Mouse (Mus musculus): ENCODE measurements at regions not wholly inside any gene's neighbourhood (a gene's known extent, or its start where the extent isn't known, plus 50 kb on each side); places are given as distances from the start of the nearest gene placed in this dataset.
"Not testable (repeated sequence)": the region's sequence is repeated elsewhere in the genome, so short reads cannot be mapped to it uniquely, and the experiment has no call there.

DNA sequence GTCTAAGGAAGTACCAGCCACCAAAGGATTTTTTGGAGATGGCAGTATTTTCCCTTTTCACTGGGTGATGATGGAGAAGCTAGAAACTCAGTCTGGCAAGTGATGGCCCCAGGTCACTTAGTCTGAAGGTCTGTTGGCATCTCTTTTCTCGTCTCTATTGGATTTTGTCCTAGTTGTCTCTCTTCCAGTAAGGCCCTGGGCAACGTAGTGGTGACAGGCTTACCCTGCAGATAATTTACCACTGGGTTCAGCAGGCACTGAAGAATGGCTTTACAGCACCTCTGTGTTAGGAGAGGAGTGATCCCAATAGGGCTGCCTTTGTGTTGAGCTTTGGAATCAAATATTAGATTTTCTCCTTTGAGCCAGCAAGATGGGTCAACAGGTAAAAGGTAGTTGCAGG lies 87.9 kb upstream of the 1110032F04Rik start:
- Histone ChIP-seq H3K4me2 (no peak overlapping the region), H3K9ac (replicated peaks) (no peak overlapping the region), H3K27ac (replicated peaks) (no peak overlapping the region), H3K4me3 (replicated peaks) (no peak overlapping the region), H3K4me1 (no peaks in the 10 kb centered on the region), H3K36me3 (no peaks in the 10 kb centered on the region), H3K27me3 (replicated peaks) (no peaks in the 10 kb centered on the region), H3K9me3 (replicated peaks) (no peaks in the 10 kb centered on the region)
- no peak for ATAC-seq (ENCODE audit: low FRiP score)
- 27% methylated on average over 2 of the region's 2 CpGs for WGBS

DNA sequence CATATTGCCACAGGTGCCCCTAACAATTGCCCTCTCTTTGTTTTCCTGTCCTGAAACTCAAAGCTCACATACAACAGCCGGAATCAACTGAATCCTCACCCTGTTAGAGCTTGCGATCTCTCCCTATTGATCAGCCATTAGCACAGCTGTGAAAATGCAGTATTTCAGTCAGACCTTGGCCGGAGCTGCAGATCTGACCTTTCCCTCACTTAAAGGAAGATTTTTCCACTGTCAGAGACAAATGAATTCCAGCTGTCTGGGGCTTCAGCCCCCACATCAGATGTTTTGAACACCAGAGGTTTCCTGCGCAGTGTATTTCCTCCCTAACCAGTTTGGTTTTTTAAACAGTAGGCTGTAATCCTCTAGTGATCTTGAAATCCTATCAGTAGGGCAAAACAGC lies 87.0 kb upstream of the 1110032F04Rik start:
- no peaks in the 10 kb centered on the region for H3K4me1 ChIP-seq
- 56% methylated on average over 4 of the region's 4 CpGs for WGBS
- H3K9me3 ChIP-seq (replicated peaks), result no peaks in the 10 kb centered on the region
- no peak overlapping the region for H3K4me3 ChIP-seq (replicated peaks)
- H3K9ac ChIP-seq (replicated peaks), result no peak overlapping the region
- no peaks in the 10 kb centered on the region for H3K36me3 ChIP-seq
- H3K27me3 ChIP-seq (replicated peaks), result no peaks in the 10 kb centered on the region
- no peak for ATAC-seq (ENCODE audit: low FRiP score)
- no peak overlapping the region for H3K27ac ChIP-seq (replicated peaks)
- H3K4me2 ChIP-seq, result no peak overlapping the region

DNA sequence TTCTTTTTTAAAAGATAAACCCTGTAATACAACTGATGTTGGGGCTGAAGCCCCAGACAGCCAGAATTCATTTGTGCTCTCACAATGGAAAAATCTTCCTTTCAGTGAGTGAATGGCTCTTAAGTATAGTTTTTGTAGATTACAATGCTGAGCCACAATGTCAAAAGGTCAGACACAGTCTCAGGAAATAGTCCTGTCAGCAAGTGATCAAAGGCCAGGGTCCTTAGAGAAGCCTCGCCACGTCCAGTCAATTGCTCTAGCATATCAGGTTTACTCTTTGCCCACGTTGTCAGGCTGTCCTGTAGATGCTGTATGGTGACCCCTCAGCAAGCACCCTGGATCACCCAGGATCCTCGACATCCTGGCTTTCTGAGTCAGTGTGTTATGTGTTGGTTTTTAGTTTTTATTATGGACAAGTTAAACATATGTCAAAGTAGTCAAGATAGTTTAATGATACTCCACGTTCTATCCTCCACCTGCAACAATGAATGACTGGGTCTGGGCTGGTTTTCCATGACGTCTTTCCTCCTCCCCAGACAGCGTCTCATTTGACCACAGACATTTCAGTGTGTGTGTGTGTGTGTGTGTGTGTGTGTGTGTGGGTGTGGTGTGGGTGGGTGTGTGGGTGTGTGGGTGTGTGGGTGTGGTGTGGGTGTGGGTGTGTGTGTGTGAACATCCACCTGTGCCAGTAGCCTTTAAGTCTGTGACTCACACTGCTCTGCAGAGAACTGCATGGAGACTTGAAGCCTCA lies 85.5 kb upstream of the 1110032F04Rik start:
- Histone ChIP-seq H3K4me2 (no peak overlapping the region), H3K27ac (replicated peaks) (no peak overlapping the region), H3K9ac (replicated peaks) (no peak overlapping the region), H3K4me1 (no peaks in the 10 kb centered on the region), H3K36me3 (no peaks in the 10 kb centered on the region), H3K9me3 (replicated peaks) (no peaks in the 10 kb centered on the region), H3K4me3 (replicated peaks) (no peak overlapping the region), H3K27me3 (replicated peaks) (no peaks in the 10 kb centered on the region)
- 59% methylated on average over 7 of the region's 7 CpGs for WGBS
- ATAC-seq (ENCODE audit: low FRiP score), result no peak

DNA sequence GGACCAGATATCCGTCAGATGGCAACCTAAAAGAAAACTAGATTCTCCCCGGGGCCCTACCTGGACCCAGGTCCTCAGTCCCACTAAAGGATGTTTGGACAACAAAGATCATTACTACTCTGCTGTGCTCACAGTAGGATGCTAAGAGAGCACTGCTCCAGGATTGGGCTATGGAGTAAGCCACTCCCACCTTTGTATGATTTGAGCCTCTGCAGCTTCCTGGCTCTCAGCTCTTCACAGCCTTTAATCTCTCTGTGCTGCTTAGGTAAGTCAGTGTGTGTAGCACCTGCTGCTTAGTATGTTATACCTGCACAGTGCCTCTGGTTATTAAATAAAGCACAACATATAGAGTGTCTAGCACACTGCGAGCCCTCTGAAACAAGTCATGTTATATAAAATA lies 82.6 kb upstream of the 1110032F04Rik start:
- no peak overlapping the region for H3K27ac ChIP-seq (replicated peaks)
- H3K4me2 ChIP-seq, result no peak overlapping the region
- no peaks in the 10 kb centered on the region for H3K36me3 ChIP-seq
- WGBS, result 83% methylated on average over 3 of the region's 3 CpGs
- peak; percentile 50; the same call in 1 of the 2 replicates for ATAC-seq (ENCODE audit: low FRiP score)
- no peaks in the 10 kb centered on the region for H3K9me3 ChIP-seq (replicated peaks)
- no peak overlapping the region for H3K4me3 ChIP-seq (replicated peaks)
- H3K4me1 ChIP-seq, result no peaks in the 10 kb centered on the region
- H3K9ac ChIP-seq (replicated peaks), result no peak overlapping the region
- H3K27me3 ChIP-seq (replicated peaks), result no peaks in the 10 kb centered on the region

DNA sequence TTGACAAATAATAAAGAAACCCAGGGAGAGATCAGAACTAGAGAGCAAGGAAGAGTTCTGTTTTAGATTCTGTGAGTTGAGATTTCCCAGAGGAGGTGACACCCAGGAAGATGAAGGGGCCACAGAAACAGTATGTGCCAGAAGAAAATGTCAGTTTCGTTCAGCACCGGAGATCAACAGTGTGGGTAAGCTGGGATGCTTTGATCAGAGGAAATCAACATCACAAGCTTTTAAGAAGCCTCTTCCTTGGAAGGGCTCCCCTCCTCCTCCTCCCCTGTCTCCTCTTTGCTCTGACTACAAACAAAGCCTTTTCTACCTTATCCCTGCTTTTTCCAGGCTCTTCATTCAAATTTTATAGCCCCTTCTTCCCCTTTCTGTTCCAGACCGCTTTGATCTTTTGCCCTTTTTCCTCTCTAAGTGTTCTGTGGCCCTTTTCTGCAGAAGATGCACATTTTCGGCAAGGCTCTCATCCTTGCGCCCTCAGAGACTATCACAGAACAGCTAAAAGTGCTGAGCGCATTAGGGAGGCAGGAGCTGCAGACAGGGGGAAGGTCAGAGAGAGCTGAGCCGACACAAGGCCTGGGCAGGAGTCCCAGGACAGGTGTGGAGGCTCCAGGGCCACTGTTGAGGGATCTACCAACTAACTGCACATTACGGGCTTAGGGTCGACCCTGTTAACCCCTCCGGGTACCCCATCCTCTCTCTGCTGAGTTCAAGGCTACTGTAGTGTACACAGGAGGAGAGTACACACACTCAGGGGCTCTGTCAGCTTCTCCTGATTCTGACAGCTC lies 81.8 kb upstream of the 1110032F04Rik start:
- H3K27me3 ChIP-seq (replicated peaks), result no peaks in the 10 kb centered on the region
- 32% methylated on average over 10 of the region's 10 CpGs for WGBS
- H3K4me2 ChIP-seq, result no peak overlapping the region
- no peaks in the 10 kb centered on the region for H3K36me3 ChIP-seq
- H3K4me3 ChIP-seq (replicated peaks), result no peak overlapping the region
- no peak overlapping the region for H3K27ac ChIP-seq (replicated peaks)
- no peak for ATAC-seq (ENCODE audit: low FRiP score)
- no peaks in the 10 kb centered on the region for H3K9me3 ChIP-seq (replicated peaks)
- H3K9ac ChIP-seq (replicated peaks), result no peak overlapping the region
- no peaks in the 10 kb centered on the region for H3K4me1 ChIP-seq

DNA sequence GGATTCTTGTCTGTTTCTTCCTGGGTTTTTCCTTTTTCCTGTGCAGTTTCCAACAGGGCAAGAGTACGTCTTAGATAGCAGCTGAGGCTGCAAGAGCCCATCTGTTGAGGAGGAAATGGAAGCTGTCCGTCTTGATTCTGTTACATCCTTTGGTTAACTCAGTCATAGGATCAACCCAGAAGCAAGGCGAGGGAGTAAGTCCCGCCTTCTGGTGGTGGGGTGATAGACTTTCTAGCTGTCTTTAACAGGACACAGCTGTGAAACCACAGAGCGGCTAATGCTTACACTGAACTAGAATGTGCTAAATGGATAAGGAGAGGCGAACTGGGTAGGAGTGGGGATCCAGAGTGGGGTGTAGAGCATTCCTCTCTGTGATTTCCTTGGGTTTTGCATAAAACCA lies 79.9 kb upstream of the 1110032F04Rik start:
- H3K4me2 ChIP-seq, result no peak overlapping the region
- H3K36me3 ChIP-seq, result no peaks in the 10 kb centered on the region
- 90% methylated on average over 6 of the region's 6 CpGs for WGBS
- ATAC-seq (ENCODE audit: low FRiP score), result no peak
- H3K9ac ChIP-seq (replicated peaks), result no peak overlapping the region
- no peaks in the 10 kb centered on the region for H3K9me3 ChIP-seq (replicated peaks)
- H3K4me3 ChIP-seq (replicated peaks), result no peak overlapping the region
- H3K27ac ChIP-seq (replicated peaks), result no peak overlapping the region
- H3K27me3 ChIP-seq (replicated peaks), result no peaks in the 10 kb centered on the region
- H3K4me1 ChIP-seq, result peaks cover 10% of the 10 kb centered on the region

DNA sequence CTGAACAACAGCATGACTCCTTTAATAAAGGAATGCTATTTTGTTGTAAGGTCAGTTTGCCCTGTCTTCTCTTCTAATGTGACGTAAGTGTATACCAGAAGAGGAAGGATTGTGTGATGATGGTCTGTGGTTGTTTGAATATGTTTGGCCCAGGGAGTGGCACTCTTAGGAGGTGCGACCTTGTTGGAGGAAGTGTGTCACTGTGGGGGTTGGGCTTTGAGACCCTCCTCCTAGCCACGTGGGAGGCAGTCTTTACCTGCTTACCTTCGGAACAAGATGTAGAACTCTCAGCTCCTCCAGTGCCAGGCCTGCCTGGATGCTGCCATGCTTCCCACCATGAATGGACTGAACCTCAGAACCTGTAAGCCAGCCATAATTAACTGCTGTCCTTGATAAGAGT lies 78.9 kb upstream of the 1110032F04Rik start:
- Histone ChIP-seq H3K27me3 (replicated peaks) (no peaks in the 10 kb centered on the region), H3K27ac (replicated peaks) (no peak overlapping the region), H3K4me2 (no peak overlapping the region), H3K4me3 (replicated peaks) (no peak overlapping the region), H3K9me3 (replicated peaks) (no peaks in the 10 kb centered on the region), H3K9ac (replicated peaks) (no peak overlapping the region), H3K36me3 (no peaks in the 10 kb centered on the region), H3K4me1 (peaks cover 12% of the 10 kb centered on the region)
- no peak for ATAC-seq (ENCODE audit: low FRiP score)
- WGBS, result 94% methylated on average over 4 of the region's 4 CpGs

DNA sequence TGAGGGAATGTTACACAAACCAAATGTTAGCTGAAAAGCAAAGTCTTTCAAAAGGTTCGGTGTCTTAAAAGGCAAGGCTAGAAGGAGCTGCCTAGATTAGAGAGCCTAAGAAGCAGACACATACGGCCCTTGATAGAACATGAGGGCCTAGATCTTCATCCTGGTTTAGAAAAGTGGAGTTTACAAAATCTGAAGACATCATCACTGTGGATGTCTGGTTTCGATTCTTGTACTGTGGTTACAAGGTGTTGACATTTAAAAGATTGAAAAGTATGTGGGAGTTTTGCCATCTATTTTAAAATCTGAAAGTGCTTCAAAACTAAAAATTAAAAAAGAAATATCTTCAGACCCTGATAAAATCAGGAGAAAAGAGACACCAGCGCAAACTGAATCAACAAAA lies 76.5 kb upstream of the 1110032F04Rik start:
- Histone ChIP-seq H3K9ac (replicated peaks) (no peak overlapping the region), H3K4me2 (no peak overlapping the region), H3K27me3 (replicated peaks) (no peaks in the 10 kb centered on the region), H3K4me3 (replicated peaks) (no peak overlapping the region), H3K27ac (replicated peaks) (no peak overlapping the region), H3K4me1 (peaks cover 20% of the 10 kb centered on the region), H3K9me3 (replicated peaks) (no peaks in the 10 kb centered on the region), H3K36me3 (no peaks in the 10 kb centered on the region)
- ATAC-seq (ENCODE audit: low FRiP score), result no peak
- WGBS, result 91% methylated on average over 4 of the region's 4 CpGs

DNA sequence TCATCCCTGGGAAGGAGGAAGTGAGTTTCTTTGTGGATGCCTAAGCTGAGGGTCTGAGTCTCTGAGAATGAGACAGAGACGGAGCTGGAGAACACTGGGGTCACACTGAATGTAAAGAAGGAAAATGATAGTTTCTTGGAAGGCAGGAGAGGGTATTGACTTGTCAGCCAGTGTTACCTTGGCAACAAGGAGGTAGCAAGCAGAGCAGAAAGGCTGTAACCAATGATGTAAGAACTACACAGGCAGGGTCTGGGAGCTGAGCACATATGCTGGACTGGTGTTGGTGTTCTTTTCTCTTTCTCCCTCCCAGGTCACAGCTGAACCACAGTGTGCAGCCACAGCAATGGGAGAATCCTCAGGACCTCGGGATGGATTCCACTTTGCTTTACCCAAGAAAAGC lies 75.5 kb upstream of the 1110032F04Rik start:
- Histone ChIP-seq H3K9ac (replicated peaks) (no peak overlapping the region), H3K9me3 (replicated peaks) (no peaks in the 10 kb centered on the region), H3K36me3 (no peaks in the 10 kb centered on the region), H3K4me1 (peaks cover 20% of the 10 kb centered on the region), H3K27ac (replicated peaks) (peak overlapping the region; percentile 61), H3K4me3 (replicated peaks) (no peak overlapping the region), H3K4me2 (no peak overlapping the region), H3K27me3 (replicated peaks) (no peaks in the 10 kb centered on the region)
- peak; percentile 90 for ATAC-seq (ENCODE audit: low FRiP score)
- WGBS, result 23% methylated on average over 2 of the region's 2 CpGs

DNA sequence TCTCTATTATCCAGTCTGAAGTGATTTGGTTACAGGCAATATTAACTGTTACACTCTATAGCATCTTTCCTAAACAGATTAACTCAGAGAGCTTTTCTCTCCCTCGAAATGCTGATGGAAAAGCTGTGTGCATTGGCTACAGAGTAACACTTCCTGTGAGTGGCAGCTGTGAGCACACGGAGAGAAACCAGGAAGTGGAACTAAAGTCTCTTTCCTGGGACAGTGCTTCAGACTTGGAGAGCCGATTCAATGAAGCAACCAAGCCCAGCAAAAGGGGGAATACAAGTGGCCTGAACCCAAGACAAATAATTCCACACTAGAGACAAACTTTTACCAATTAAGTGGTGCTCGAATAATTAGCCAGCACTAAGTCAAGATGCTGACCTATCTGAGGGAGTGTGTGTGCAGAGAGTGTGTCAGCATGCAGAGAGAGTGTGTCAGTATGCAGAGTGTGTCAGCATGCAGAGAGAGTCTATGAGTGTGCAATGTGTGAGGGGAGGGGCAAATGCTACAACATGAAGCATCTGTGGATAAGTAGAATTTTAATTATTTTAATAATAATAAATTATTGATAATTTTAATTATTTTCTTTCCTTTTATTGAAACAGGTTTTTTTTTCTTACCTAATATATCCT lies 74.9 kb upstream of the 1110032F04Rik start:
- no peaks in the 10 kb centered on the region for H3K9me3 ChIP-seq (replicated peaks)
- 45% methylated on average over 4 of the region's 4 CpGs for WGBS
- peak; percentile 25; the same call in 1 of the 2 replicates for ATAC-seq (ENCODE audit: low FRiP score)
- no peaks in the 10 kb centered on the region for H3K36me3 ChIP-seq
- H3K4me1 ChIP-seq, result peaks cover 20% of the 10 kb centered on the region
- no peak overlapping the region for H3K4me3 ChIP-seq (replicated peaks)
- H3K27ac ChIP-seq (replicated peaks), result peak overlapping the region; percentile 61; the same call in 1 of the 2 replicates
- H3K27me3 ChIP-seq (replicated peaks), result no peaks in the 10 kb centered on the region
- no peak overlapping the region for H3K4me2 ChIP-seq
- H3K9ac ChIP-seq (replicated peaks), result no peak overlapping the region

DNA sequence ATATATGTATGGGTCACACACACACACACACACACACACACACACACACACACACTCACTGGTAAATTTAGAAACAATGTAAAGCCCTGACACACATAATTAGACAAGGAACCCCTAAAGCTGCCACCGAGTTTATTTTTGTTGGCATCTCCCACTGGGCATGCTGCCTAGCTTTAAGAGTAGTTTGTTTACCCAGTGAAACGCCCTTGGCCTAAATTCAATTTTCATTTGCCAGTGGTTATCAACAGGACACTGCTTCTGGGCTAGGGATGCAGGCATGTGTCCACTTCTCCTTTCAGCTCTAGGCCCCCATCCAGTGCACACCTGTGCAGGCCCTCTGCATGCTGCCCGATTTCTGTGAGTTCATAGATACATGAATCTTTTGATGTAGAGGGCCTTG lies 73.7 kb upstream of the 1110032F04Rik start:
- H3K27ac ChIP-seq (replicated peaks), result no peak overlapping the region
- no peak for ATAC-seq (ENCODE audit: low FRiP score)
- peaks cover 20% of the 10 kb centered on the region for H3K4me1 ChIP-seq
- WGBS, result 68% methylated on average over 3 of the region's 3 CpGs
- H3K27me3 ChIP-seq (replicated peaks), result no peaks in the 10 kb centered on the region
- H3K4me3 ChIP-seq (replicated peaks), result no peak overlapping the region
- H3K36me3 ChIP-seq, result no peaks in the 10 kb centered on the region
- H3K4me2 ChIP-seq, result no peak overlapping the region
- no peak overlapping the region for H3K9ac ChIP-seq (replicated peaks)
- no peaks in the 10 kb centered on the region for H3K9me3 ChIP-seq (replicated peaks)

DNA sequence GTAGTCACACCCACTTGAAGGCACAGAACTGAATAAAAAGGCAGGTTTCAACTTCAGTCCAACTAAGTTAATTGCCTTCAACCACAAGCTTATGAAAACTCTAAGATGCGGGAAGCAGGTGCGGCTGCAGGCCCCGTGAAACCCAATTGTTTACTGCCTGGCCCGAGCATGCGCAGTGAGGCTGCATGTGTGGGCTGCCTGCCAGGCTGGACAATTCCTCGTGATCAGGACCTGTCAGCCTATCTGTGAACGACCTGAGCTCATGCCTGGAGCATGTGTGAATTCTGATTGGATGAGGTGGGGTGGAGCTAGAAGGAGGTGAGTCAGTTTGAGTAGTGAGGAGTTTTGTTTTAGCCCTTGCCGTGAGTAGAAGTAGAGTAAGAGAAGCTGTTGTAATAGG lies 71.0 kb upstream of the 1110032F04Rik start:
- 80% methylated on average over 8 of the region's 8 CpGs for WGBS
- H3K27ac ChIP-seq (replicated peaks); ATAC-seq (ENCODE audit: low FRiP score); H3K4me3 ChIP-seq (replicated peaks); H3K4me2 ChIP-seq; H3K27me3 ChIP-seq (replicated peaks); H3K9me3 ChIP-seq (replicated peaks); H3K36me3 ChIP-seq; H3K9ac ChIP-seq (replicated peaks): not testable (repeated sequence)
- peaks cover 20% of the 10 kb centered on the region for H3K4me1 ChIP-seq

Data from neural tube, embryonic 15.5 days (tissue).